Mouse (Mus musculus) cerebellum, adult 9-10 months (tissue): ENCODE measurements at regions not wholly inside any gene's neighbourhood (a gene's known extent, or its start where the extent isn't known, plus 50 kb on each side); places are given as distances from the start of the nearest gene placed in this dataset.
A peak's percentile ranks its signal among the peaks of the same experiment; 100 is the strongest.
"Not testable (repeated sequence)": the region's sequence is repeated elsewhere in the genome, so short reads cannot be mapped to it uniquely, and the experiment has no call there.

Experiments used
- DNase-seq: peaks from one replicate; pipeline ENCODE4 v3.0.0; 2022

DNA sequence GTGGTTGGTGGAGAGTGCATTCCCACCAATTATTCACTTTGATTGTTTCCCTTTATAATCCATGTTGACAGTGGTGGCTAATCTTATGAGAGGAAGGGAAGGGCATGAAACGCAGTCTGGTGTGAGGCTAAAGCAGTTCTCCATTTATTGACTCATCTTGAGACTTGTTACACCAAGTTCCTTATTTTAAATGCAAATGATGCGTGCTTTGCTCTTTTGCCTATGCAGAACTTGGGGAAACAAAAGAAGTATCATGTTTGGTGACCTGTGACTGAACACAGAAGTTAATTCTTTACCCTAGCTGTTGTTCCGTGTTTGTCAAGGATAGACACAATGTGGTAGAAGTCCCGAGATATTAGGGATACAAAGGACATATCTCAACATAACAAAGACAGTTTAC, 531.2 kb downstream of the Hace1 start:
- DNase-seq, result no peak

DNA sequence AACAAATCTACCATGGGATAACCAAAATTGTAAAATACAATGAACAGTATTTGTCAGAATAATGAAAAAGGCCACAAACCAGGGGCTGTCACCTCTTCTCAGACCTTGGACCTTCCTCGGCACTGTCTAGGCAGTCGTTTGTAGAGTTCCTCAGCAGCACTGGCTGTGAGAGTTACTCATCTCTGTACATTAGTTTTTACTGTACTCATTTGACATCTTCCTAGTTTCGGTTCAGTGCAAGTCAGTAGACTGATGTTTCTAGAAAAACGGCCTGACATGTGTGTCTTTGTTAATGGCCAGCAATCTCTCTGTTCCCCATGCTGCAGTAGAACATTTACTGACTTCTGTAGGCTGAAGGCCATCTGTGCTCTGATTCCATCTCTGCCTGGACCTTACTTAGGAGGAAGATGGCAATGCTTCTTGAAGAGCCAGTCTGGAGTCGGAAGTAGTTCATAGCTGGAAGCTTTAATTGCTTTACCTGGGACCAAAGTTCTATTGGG, 537.1 kb downstream of the Hace1 start:
- no peak for DNase-seq

DNA sequence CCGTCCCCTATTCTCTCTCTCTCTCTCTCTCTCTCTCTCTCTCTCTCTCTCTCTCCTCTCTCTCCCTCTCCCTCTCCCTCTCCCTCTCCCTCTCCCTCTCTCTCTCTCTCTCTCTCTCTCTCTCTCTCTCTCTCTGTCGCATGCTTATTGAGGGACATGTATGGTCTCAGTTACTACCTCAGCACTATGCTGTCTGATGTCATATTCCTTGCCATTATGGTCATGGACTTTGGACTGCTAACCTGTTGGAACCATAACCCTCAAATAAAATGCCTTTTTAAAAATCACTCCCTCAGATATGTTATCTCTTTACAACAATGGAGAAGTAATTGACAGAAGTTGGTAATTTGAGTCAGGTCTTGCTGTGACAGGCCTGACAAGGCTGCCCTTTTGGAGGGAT, 544.8 kb downstream of the Hace1 start:
- not testable (repeated sequence) for DNase-seq

DNA sequence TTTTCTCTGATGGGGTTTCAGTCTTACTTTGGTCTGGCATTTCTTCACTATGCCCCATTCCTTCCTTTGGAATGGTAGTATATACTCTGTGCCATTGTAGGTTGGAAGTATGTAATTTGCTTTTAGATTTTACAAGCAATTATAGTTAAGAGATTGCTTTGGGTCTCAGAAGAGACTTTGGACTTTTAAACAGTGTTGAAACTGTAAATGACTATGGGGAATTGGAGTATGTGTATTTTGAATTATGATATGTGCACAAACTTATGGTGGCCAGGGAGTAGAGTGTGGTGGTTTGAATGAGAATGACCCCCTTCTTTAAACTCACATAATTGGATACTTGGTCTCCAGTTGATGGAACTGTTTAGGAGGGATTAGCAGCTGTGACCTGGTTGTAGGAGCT, 546.2 kb downstream of the Hace1 start:
- DNase-seq, result no peak

DNA sequence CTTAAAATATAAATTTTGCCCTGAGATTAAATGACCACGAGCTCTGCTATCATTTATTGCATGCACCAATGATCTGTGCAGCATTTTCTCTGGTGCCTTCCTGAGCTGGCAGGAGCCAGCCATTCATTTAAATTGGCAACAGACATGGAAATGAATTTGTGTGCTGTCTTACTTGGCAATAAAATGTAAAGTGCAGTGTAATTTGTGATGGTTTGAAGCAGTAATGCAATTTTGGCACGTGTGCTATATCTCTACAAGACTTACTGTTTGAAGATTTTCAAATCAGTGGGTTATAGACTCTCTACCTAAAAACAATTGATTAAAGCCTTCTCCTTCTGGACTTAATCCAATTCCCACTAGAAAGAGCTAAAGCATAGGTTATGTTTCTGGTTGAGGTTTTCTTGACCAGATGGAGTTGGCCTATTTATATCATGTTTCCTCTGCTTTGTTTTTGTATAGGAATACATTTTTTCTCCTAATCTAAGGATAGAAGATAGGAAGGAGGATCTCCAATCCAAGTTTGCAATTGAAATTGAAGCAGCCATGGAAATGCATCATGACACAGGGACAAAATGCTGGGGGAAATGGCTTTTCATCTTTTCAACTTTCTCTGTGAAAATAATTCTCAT, 557.6 kb downstream of the Hace1 start:
- peak; percentile 58 for DNase-seq

DNA sequence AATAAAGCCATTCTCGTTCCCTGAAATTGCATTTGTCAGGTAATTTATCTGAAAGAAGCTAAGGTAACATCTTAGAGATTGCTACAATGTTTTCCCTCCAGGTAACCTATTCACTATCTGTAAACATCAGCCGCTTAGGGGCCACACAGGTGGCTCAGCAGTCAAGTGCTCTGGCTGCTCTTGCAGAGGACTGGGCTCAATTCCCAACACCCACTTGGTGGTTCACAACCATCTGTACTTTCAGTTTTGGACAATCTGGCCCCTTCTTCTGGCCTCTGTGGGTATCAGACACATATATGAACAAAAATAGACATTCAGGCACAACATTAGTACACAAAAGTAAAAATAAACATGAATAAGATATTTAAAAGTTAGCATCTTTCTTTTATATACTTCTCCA, 596.4 kb downstream of the Hace1 start:
- DNase-seq, result peak; percentile 59

DNA sequence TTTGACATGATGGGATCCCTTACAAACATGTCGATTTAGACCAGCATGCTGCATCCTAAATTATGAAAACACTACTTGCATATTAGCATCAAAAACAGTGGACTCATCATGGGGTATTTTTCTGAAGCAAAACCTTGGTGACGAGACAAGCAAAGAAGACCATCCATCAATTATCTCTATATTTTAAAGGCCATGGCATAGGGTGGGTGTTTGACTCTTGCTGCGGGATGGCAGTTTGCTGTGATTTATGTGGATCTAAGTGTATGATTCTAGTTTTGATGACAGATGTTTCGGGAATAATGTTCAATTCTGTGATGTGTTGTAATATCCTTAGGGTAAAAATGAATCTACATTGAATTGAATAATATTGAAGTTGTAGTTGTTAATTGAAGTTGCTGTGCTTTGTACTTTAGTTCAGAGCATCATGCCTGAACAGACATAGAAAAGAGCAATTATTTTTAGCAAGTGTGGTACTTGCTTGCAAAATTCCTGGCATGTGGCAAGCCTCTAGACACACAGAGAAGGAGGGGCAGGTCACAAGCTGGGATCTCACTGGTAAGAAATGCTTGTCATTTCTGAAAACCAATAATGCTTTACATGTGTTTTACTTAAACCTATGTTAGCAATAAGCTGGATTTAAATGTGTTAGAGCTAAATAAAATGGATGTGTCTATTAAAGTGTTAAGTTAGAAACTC, 608.3 kb downstream of the Hace1 start:
- no peak for DNase-seq

DNA sequence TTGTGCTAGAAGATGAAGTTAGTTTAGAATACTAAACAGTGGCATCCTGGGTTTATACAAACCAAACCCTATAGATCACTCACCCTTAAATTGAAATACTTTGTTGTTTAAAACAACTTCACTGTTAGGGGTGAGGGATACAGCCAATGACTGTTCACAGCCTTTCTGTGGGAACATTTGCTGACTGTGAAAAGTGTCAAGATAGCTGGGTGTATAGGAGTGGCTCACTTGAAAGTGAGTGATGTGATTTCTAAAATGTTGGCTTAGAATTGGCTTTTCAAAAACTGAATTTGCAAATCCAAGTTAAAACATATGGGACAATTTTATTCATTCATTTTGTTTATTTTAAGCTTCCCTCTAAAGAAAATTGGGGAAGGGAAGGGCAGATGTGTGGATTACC, 616.5 kb downstream of the Hace1 start:
- DNase-seq, result no peak

DNA sequence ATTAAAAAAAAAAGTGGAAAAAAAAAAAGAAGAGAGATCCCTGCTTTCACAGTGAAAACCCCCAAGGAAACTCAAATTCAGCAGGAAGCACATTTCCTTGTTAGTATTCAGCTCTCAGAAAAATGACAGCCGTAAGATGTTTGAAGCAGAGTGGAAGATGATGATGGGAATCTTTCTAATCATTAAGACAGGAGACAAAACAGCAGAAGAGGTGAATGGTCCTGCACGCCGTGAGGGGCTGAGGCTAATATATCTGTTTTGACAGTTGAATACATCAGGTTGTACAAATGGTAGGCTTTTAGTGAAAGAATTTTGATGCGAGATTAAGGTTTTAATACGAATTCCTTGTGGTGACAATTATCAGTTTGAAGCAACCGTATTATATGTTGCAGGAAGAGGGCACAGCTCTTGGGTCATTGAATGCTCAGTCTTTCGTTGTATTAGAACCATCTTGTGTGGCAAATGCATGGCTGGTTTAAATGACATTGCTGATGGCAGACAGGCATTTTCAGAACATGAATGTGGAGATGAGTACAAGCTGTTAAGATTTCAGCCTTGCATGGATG, 649.3 kb downstream of the Hace1 start:
- no peak for DNase-seq

DNA sequence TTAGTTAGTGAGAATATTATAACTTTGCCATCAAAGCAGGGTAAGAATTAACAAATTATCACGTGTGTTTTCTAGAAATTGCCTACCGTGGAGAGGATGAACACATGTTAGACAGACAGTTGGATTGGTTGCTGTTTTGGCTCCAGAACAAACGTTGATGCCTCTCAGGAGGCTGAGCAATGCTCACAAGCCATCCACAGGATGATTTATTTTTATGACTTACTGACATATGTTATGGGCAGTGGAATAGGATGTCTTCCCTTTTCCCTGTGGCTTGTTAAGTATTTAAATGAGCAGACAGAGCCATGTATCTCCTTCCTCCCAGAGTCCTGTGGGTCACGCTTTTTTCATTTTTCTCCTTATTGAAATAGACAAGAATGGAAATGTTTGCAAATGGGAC, 652.0 kb downstream of the Hace1 start:
- DNase-seq, result peak; percentile 8

DNA sequence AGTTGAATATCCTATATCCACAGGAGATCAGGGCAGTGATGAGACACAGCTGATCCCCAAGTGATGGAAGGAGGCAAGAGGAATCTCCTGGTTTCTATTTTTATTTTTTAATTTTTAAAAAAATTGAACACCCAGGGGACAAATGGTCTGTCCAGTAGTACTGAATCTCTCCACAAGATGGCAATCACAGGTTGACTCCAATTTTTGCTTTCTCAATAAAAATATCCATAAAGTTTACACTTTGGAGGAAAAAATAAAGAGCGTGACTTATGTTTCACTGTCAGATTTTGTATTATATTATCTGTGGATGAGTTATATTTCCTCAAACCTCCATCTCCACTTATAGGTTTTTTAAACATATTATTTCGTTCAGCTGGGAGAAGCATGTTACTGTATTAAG, 658.0 kb downstream of the Hace1 start:
- DNase-seq, result peak; percentile 4

DNA sequence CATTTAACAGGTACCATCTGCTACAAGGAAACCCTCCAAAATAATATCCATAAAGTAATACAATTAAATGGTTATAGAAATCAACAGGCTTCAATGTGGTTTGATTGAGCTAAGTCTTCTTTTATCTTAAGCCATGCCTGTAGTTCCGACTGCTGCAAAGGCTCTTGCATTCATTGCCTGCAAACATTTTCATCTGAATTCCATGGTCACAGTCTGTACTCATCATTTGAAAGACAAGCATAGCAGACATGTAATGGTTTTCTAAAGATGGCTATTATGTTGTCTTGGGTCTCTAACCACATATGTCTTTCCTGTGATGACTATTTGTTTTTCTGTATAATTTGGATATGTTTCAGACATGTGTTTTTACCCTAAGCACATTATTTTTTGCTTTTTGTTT, 677.9 kb downstream of the Hace1 start:
- DNase-seq, result no peak

DNA sequence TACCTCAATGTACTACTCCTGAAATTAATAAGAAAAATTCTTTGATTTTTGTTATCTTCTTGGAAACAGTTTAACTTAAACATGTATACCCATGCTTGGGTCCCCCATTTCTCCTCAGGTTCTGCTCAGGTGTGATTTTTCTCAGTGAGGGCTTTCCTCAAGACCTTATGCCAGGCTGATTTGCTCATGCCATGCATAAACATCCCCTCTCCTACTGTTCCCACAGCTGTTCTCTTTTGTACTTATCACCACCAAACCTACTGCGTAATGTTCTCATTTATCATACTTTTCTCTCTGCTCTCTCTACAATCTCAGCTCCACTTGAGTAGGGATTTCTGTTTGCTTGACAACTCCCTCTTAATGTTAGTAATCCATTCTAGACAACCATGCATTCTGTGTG, 692.1 kb downstream of the Hace1 start:
- DNase-seq, result no peak

DNA sequence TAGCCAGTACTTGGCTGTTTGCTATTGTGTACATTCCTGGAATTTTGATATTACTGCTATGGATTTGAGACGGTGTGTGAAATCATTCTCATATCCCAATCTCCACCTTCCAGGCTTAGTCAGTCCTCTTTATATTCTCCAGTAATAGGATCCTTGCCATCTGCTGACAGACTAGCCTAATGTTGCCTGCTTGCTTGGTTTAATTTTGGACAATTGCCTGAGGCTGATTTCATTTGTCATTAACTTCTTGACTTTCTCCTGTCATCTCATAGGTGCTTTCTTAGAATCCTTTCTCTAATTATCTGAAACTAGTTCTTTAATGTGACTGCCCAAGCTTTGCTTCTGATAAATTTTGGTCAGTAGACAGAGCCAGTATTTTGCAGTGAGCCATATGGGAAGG, 696.2 kb downstream of the Hace1 start:
- DNase-seq, result no peak

DNA sequence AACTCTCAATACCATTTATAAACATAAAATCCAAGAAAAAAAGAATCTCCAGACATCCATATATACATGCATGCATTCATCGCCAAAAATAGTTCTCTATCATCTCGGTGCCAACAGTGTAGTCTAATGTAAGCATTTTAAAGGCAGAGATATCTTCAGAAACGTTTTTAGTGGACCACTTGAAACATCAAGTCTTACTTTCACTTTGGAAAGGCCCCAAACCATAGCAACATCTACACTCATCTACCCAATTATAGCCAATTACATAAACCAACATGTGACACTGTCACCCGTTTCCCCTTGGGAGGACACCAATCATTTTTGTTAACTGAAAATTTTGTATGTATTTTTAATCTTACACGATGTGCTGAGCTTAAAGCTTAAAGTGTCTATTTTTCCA, 716.7 kb downstream of the Hace1 start:
- no peak for DNase-seq

DNA sequence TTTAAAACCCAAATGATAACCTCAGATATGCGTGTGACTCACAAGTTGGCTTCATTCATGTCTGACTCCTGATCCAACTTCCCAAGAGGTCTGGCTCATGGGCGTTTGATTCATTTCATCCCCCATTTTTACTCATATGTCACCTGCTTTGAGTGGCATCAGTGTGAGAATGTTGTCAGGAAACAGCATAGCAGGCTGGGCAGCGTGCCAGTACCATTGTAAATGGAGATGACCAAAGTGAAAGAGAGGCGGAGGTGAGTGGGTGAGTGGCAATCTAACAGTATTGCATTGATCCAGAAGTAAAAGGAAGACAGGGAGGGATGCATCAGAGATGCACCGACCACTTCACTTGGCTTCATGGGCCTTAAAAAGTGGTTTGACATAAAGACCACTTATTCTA, 720.7 kb downstream of the Hace1 start:
- DNase-seq, result no peak

DNA sequence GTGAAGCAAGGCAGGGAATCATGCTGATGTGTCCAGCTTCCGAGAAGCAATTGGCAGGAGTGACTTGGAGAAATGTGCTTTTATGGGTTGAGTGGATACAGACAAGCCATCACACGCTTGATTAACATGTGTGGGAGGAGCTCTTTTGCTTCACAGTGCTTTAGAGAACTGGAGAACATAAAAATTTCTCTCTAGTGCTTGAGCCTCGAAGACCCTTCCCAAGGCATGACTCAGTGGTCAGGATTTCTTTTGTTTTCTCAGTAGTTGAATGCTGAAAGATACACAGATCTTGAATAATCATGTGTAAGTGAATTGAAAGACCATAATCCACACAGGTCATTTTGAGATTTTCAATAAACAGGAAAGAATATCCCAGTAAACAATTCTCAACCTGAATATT, 721.9 kb downstream of the Hace1 start:
- DNase-seq, result no peak

DNA sequence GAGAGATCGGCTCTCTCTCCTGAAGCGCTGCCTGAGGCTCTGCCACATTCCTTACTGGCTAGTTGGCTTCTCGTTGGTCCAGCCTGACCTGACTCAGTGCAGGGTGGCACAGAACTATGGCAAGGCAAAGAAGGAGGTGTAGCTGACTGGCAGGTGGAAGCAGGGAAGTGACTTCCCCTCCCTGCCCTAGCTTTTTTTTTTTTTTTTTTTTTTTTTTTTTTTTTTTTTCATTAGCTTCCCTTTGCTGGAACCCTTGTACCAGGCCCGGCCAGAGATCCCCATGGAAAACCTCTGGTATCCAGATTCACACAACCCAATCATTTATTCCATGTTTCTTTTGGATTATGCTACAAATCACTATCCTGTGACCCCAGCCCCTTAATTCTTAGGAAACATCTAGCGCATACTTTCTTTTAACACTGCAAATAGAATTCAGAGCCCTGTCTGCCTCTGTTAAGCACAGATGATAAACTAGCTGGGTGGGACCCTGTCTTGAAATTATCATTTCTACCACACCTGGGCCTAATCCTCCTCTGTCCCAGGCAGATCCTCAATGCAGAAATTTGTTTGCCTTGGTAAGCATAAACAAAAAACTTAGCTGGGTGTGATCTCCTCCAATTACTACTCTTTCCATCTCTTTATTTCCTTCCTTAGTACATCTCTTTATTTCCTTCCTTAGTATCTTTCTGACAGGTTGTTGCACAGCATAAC, 742.9 kb downstream of the Hace1 start:
- no peak for DNase-seq

DNA sequence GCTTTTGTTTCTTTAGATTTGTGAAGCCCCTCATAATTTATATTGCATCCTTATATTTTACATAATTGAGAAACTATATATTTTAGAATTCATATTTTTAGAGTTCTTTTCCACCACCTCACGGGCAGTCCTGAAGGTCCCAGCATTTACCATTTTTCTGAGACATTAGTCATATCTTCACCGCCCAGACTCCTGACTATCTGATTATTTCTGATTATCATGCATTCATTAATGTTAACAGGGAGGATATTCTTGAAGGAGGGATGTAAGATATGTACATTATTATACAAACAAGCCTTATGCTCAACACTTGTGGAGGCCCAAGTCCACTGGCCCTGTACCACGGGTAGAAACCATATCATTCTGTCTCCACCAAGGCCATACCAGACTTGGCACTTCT, 743.4 kb downstream of the Hace1 start:
- DNase-seq, result no peak

DNA sequence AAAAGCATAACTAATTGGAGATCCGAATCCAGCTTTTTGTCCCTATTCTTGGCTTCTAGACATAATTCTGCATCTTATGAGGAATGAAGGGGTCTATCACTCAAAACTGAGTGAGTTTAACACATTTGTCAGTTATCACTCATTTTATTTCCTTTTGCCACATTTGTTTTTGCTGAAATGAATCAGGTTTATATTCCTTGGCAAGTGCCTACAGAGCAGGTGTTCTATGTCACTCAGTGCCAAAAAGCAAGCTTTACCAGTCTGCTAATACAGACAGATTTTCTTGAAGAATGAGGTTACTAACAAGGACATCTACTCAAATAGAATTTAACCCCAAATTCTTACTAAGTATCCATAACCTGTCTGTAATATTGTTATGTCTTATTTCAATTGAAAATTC, 751.4 kb downstream of the Hace1 start:
- DNase-seq, result peak; percentile 82

DNA sequence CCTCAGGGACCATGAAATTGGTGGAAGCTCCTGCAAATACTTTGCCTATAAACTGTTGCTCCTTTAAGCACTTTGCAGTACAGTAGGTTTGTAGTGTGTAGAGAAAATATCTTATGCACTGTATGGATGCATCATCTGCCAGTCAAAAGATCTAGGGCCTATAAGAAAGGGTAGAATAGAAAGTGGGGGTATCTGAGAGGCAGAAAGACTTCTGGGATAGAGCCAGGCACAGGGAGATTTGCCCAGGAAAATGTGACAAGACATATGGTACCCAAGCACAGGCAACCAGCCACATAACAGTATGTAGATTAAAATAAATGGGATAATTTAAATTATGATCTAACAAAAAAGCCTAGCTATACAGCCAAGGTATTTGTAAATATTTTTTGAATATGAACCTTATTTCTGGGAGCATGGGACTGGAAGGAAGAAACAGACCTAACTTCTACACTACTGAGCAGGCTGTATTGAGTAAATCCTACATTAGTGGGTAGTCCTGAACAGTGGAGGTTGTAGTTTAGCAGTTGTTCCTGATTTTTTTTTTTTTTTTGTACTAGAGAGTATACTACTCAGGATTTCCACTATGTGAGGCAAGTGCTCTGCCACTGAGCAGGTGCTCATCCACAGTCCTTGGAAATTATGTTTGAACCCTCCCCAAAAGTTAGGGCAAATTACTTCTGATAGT, 754.1 kb downstream of the Hace1 start:
- DNase-seq, result peak; percentile 70

DNA sequence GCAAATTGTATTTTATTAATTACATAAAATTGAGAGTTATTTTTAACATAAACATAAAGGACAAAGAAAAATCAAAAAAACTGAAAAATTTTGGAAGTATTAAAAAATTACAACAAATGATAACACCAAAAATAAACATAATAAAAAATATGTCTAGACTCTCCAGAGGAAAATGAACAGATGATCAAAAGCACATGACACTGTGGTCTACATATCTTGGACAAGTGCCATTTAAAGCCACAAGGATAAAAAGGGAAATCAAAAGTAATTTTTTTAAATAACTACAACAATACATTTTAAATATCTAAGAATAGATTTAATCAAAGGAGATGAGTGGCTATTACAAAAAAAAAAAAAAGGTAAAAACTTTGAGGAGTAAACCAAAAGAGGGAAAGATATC, 755.6 kb downstream of the Hace1 start:
- DNase-seq, result no peak

DNA sequence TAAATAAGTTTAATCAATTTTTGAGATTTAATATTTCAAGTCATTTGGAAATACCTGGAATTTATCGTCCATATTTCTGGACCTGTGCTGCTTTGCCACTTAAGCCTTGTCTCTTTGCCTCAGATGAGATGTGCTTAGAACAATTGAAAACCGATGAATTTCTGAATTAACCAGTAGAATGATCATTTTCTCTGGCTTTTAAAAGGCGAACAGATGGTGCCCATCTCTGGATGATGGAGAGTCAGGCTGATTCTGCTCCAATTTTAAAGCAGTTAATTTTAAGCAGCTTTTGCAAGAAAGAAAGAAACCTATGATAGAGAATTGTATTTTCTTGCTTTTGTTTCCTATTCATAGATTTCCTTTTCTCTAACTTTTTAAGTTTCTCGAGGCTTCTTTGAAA, 767.7 kb downstream of the Hace1 start:
- peak; percentile 70 for DNase-seq
